Mouse (Mus musculus): ENCODE results near the gene Kncn.

- TF ChIP-seq CTCF (IDR thresholded peaks at IDR 0.05; ENCODE audit: borderline replicate concordance, control insufficient read depth, extremely low read depth, insufficient read depth, low read length, poor library complexity) (no peak), POLR2A (IDR thresholded peaks at IDR 0.05; ENCODE audit: control insufficient read depth, extremely low read depth, insufficient read depth, low read length, poor library complexity) (no peak)
Observed at GRCm38 (mm10) chr4:115931556-115932088, 47.4 kb downstream of the Kncn start.
